Mouse (Mus musculus): Measurements from ENCODE around the gene Commd1.

DNA sequence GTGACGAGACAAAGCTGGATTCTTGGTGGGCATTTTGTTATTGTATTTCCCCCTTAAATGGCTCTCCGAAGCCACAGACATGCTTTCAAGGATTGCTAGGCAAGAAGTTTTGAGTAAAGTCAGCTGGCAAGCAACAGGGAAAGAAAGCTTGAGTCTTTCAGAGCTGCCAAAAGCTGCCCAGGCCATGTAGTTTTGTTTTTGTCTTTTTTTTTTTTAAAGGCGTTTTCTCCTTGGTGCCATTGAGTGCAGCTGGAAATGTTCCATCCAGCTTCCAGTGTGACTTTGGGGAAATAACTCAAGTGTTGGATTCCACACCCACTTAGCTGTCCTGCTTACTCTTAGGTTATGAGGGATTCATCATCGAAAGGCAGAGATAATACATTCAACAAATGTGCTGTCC, 120.9 kb downstream of the Commd1 start:
- no peak for TF ChIP-seq POLR2A (IDR thresholded peaks at IDR 0.05; ENCODE audit: insufficient read depth, low read depth, low read length)
- no peak for TF ChIP-seq CTCF (IDR thresholded peaks at IDR 0.05)
- TF ChIP-seq EP300 (IDR thresholded peaks at IDR 0.05; ENCODE audit: insufficient read depth, low read depth, low read length): no peak
